Comparison of ENCODE assay signal across 9 mouse cellular contexts in genomic region chr6:13224596-13225227, GRCm38 (mm10). TPM values are rescaled to one million over a fixed set of nuclear protein-coding genes. Genes with fewer than 3 reads are reported as not detected.
DNase-seq lines count a peak whose midpoint lies in the region; ATAC-seq lines count a peak whose summit lies in the region.
"Had no signal": no experiment of that assay in that cellular context is flagged by ENCODE, and none has a peak within 500 bp of the region (broad histone marks: within the 10 kb centered on the region; RNA-seq: fewer than 3 reads in every experiment).

Gene Vwde (minus strand): TSS chr6:13224965.

- peaks cover 5% of the 10 kb centered on the region for H3K4me1 ChIP-seq in hindbrain, embryonic 13.5 days (replicated peaks)
- no peaks in the 10 kb centered on the region for H3K4me1 ChIP-seq in midbrain, embryonic 11.5 days (ENCODE audit: control insufficient read depth, insufficient read depth, low read length)

- WGBS in hindbrain, embryonic 13.5 days = 22% methylated on average over 15 of the region's 15 CpGs
- 38% methylated on average over 15 of the region's 15 CpGs for WGBS in midbrain, embryonic 11.5 days

- peak; percentile 57; the same call in 1 of the 2 replicates for ATAC-seq in hindbrain, embryonic 13.5 days (ENCODE audit: low FRiP score)
- ATAC-seq in midbrain, embryonic 11.5 days (ENCODE audit: low FRiP score) = peak; percentile 63; the same call in 1 of the 2 replicates

- H3K9ac ChIP-seq in hindbrain, embryonic 13.5 days = no peak within 1 kb of the TSS
- no peak within 1 kb of the TSS for H3K9ac ChIP-seq in midbrain, embryonic 11.5 days (ENCODE audit: low read length)

- no peaks in the 10 kb centered on the region for H3K36me3 ChIP-seq in hindbrain, embryonic 13.5 days
- no peaks in the 10 kb centered on the region for H3K36me3 ChIP-seq in midbrain, embryonic 11.5 days (ENCODE audit: control insufficient read depth, insufficient read depth, low read length)

- no peaks in the 10 kb centered on the region for H3K9me3 ChIP-seq in hindbrain, embryonic 13.5 days
- no peaks in the 10 kb centered on the region for H3K9me3 ChIP-seq in midbrain, embryonic 11.5 days (ENCODE audit: control insufficient read depth, low read length)

- peak within 1 kb of the TSS; percentile 61 for H3K4me2 ChIP-seq in hindbrain, embryonic 13.5 days
- peak within 1 kb of the TSS; percentile 36 for H3K4me2 ChIP-seq in midbrain, embryonic 11.5 days

- peak within 1 kb of the TSS; percentile 31 for H3K4me3 ChIP-seq in hindbrain, embryonic 13.5 days
- 0 out of 2 replicates have a peak within 1 kb of the TSS, but pooled peaks have one; percentile 11 for H3K4me3 ChIP-seq in midbrain, embryonic 11.5 days (ENCODE audit: low read depth, low read length)

- no peaks in the 10 kb centered on the region for H3K27me3 ChIP-seq in hindbrain, embryonic 13.5 days
- no peaks in the 10 kb centered on the region for H3K27me3 ChIP-seq in midbrain, embryonic 11.5 days (ENCODE audit: control insufficient read depth, insufficient read depth, low read length)

- DNase-seq in cerebellum, postnatal 10 days = peak; percentile 4 to 11
- no peak for DNase-seq in cerebellum, adult 18-20 months
- peak; percentile 43 for DNase-seq in R1 (ENCODE audit: low read depth, low spot score)
- DNase-seq in midbrain, embryonic 11.5 days (ENCODE audit: low spot score, missing footprints) = peak; percentile 88
- no peak for DNase-seq in frontal cortex, postnatal 10 days (ENCODE audit: low spot score in 2 of 2)
- DNase-seq in left cerebral cortex, adult 8-10 months (ENCODE audit: low spot score in 2 of 2) = no peak
- no peak for DNase-seq in heart, adult 9 months (ENCODE audit: low spot score in 2 of 2)

- no peak within 1 kb of the TSS for H3K27ac ChIP-seq in hindbrain, embryonic 13.5 days
- H3K27ac ChIP-seq in midbrain, embryonic 11.5 days (ENCODE audit: low read depth, low read length) = no peak within 1 kb of the TSS

RNA-seq across cellular contexts. Expression of gene Vwde, which starts in this region (rescaled TPM):
- 0.13 TPM in 1 of 2 replicates, not detected in the other for polyA plus RNA-seq in hindbrain, embryonic 13.5 days (2015; fragmentation: Nextera tagmentation; extraction: Ambion mirVana)
- polyA plus RNA-seq in midbrain, embryonic 11.5 days (2014; fragmentation: Nextera tagmentation; extraction: Ambion mirVana) = 0.10 and 0.19 TPM in 2 replicates
- total RNA-seq in left cerebral cortex, adult 8-10 months (2022) = not detected
- total RNA-seq: common myeloid progenitor, adult 5-6 weeks had no signal

Comparison
In these comparisons a context has a peak if more than half of its experiments do, and no peak if none do; other contexts are left out.
1. DNase-seq: peak in cerebellum, postnatal 10 days (2 of 2) and R1 (single experiment); none in cerebellum, adult 18-20 months (0 of 2), frontal cortex, postnatal 10 days (0 of 2), left cerebral cortex, adult 8-10 months (0 of 2) and heart, adult 9 months (0 of 2).
2. Peak in ATAC-seq, H3K4me3 ChIP-seq and H3K4me2 ChIP-seq in hindbrain, embryonic 13.5 days; RNA of the gene not detected or under 1 TPM.
3. Peak in DNase-seq, ATAC-seq, H3K4me3 ChIP-seq and H3K4me2 ChIP-seq in midbrain, embryonic 11.5 days; RNA of the gene not detected or under 1 TPM.